In the genomic region with DNA sequence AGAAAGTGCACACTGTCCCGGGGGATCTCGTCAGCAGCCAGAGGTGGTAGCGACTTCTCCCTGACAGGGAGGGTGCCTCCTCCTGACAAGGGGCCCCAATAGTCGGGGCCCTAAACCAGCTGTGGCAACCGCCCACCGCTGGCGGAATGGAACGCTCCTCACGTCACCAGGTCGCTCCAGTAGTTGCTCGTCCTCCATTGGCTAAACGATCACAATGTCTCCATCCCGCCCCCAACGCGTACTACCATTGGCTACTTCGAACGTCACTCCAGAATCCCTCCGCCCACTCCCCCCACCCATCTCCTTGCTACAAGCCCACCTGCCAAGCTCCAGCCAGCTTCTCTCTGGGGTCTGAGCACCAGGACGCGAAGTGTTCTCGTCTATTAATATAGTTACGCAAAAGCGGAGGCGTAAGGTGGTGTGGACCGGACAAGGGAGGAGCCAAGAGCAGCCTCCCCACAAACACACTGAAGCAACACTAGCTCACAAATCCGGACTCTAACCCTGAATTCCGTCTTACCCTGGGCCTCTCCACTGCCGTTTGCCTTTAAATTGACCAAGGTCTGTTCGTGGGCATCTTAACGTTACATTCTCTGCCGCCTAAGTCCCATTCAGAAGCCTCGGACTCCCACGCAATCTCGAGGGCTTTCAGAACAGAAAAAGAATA, we compare ENCODE assay signal across 8 mouse cellular contexts. TPM values are rescaled to one million over a fixed set of nuclear protein-coding genes. Genes with fewer than 3 reads are reported as not detected.
DNase-seq lines count a peak whose midpoint lies in the region; ATAC-seq and TF ChIP-seq lines count a peak whose summit lies in the region.

A gene (minus strand): TSS at position 360 of the 667 bp plus-strand sequence.

- intact Hi-C loops in gastrocnemius, adult 2 months (cut with DNase I), result no loop called here
- intact Hi-C loops in left cerebral cortex, adult 2 months (cut with DNase I), result loop anchor here (2.0 to 10.0 kb wide), 2 partner anchors 48 to 136 kb away; a partner anchor contains a TSS

- TF ChIP-seq CTCF in gastrocnemius, adult 2 months (IDR thresholded peaks at IDR 0.05), result no peak
- TF ChIP-seq CTCF in hindbrain, postnatal 0 days (IDR thresholded peaks at IDR 0.05; ENCODE audit: low read depth), result no peak
- no peak for TF ChIP-seq CTCF in left cerebral cortex, adult 2 months (IDR thresholded peaks at IDR 0.05)

- no peaks in the 10 kb centered on the region for H3K9me3 ChIP-seq in hindbrain, postnatal 0 days (ENCODE audit: low read length)

- H3K27ac ChIP-seq in gastrocnemius, adult 2 months, result peak within 1 kb of the TSS; percentile 84
- peak within 1 kb of the TSS; percentile 51; the same call in 1 of the 2 replicates for H3K27ac ChIP-seq in hindbrain, postnatal 0 days
- peak within 1 kb of the TSS; percentile 83 for H3K27ac ChIP-seq in left cerebral cortex, adult 2 months

- peak within 1 kb of the TSS; percentile 62 for H3K9ac ChIP-seq in hindbrain, postnatal 0 days (replicated peaks; ENCODE audit: low read length)

- 27% methylated on average over 34 of the region's 34 CpGs for WGBS in hindbrain, postnatal 0 days

- H3K27me3 ChIP-seq in hindbrain, postnatal 0 days (ENCODE audit: insufficient read depth, low read length), result no peaks in the 10 kb centered on the region

- peak within 1 kb of the TSS; percentile 60 for H3K4me2 ChIP-seq in hindbrain, postnatal 0 days (ENCODE audit: low read depth, low read length)

- ATAC-seq in hindbrain, postnatal 0 days, result peak; percentile 99
- peak; percentile 98 for ATAC-seq in megakaryocyte, adult 5-6 weeks (ENCODE audit: poor library complexity, severe bottlenecking)

- H3K36me3 ChIP-seq in hindbrain, postnatal 0 days (ENCODE audit: insufficient read depth, low read length), result no peaks in the 10 kb centered on the region

- H3K4me1 ChIP-seq in hindbrain, postnatal 0 days (ENCODE audit: insufficient read depth, low read length), result no peaks in the 10 kb centered on the region

- H3K4me3 ChIP-seq in gastrocnemius, adult 2 months, result peak within 1 kb of the TSS; percentile 83
- H3K4me3 ChIP-seq in hindbrain, postnatal 0 days (ENCODE audit: low read length), result peak within 1 kb of the TSS; percentile 67
- peak within 1 kb of the TSS; percentile 68 for H3K4me3 ChIP-seq in left cerebral cortex, adult 2 months

- DNase-seq in WW6 (ENCODE audit: low read depth, low spot score), result peak; percentile 54
- peak; percentile 70 to 91 for DNase-seq in cerebellum, postnatal 4 days (ENCODE audit: low spot score in 2 of 2)
- peak; percentile 87 for DNase-seq in gastrocnemius, adult 2 months
- peak; percentile 91 for DNase-seq in hindbrain, postnatal 0 days (ENCODE audit: low spot score)
- DNase-seq in left cerebral cortex, adult 2 months (ENCODE audit: extremely low spot score in 1 of 2, low spot score in 2 of 2), result peak; percentile 86
- peak; percentile 88 to 90 for DNase-seq in right cerebral cortex, adult 2 months (ENCODE audit: low spot score in 2 of 2)
- DNase-seq in urinary bladder, postnatal 14 days (ENCODE audit: low spot score), result peak; percentile 82

RNA-seq across cellular contexts. Expression of the gene that starts here (rescaled TPM):
- 1 to 10 TPM; 7.6 to 9.0 TPM for total RNA-seq in gastrocnemius, adult 2 months (2021)
- total RNA-seq in hindbrain, postnatal 0 days (2014; rRNA removed), result 35.4 and 38.0 TPM in 2 replicates
- 5.7 and 6.4 TPM in 2 replicates for polyA plus RNA-seq in hindbrain, postnatal 0 days (2015; fragmentation: Nextera tagmentation; extraction: Ambion mirVana)
- total RNA-seq in left cerebral cortex, adult 2 months (2021), result 10 to 100 TPM; 44.9 to 46.5 TPM
- 66.9 and 68.7 TPM in 2 replicates for total RNA-seq in megakaryocyte, adult 5-6 weeks (2015)
- 16.4 and 20.0 TPM in 2 replicates for total RNA-seq in megakaryocyte, adult 5-6 weeks (2017)

Comparison
In these comparisons a context has a peak if more than half of its experiments do, and no peak if none do; other contexts are left out.
1. Peak in every context shown above with its lines: DNase-seq, ATAC-seq, H3K4me3 ChIP-seq and H3K27ac ChIP-seq.